Mouse (Mus musculus) kidney, embryonic 16.5 days (tissue): Measurements from ENCODE around the gene Grasp. TPM values are rescaled to one million over a fixed set of nuclear protein-coding genes. Genes with fewer than 3 reads are reported as not detected.

Source experiments
- ATAC-seq: fragments of 200-750 bp; cut with Nextera tagmentation; 2 replicates; pipeline ENCODE4 v1.8.0; 2017; ENCODE audit warnings: moderate TSS enrichment; ENCODE audit not compliant: low FRiP score, low TSS enrichment
- H3K27ac ChIP-seq: fragments of 300-500 bp; sonication (generic); 2 replicates; pipeline ENCODE4 v1.5.1; 2014; ENCODE audit warnings: low read length
- H3K27me3 ChIP-seq: fragments of 300-500 bp; sonication (generic); 2 replicates; pipeline ENCODE4 v1.6.1; 2014; ENCODE audit warnings: low read length, control low read depth, mixed read lengths; ENCODE audit not compliant: insufficient read depth
- H3K36me3 ChIP-seq: fragments of 300-500 bp; sonication (generic); 2 replicates; pipeline ENCODE4 v1.6.1; 2014; ENCODE audit warnings: low read length, control low read depth, mixed read lengths; ENCODE audit not compliant: insufficient read depth
- H3K4me1 ChIP-seq: fragments of 300-500 bp; sonication (generic); 2 replicates; pipeline ENCODE4 v1.6.1; 2014; ENCODE audit warnings: low read length, control low read depth, mixed read lengths; ENCODE audit not compliant: insufficient read depth
- H3K4me2 ChIP-seq: fragments of 300-500 bp; sonication (generic); replicated peaks from 2 replicates; pipeline ENCODE4 v1.6.1; 2014; ENCODE audit warnings: low read depth, low read length
- H3K4me3 ChIP-seq: fragments of 300-500 bp; sonication (generic); 2 replicates; pipeline ENCODE4 v1.5.1; 2014; ENCODE audit warnings: mild to moderate bottlenecking, low read length
- H3K9ac ChIP-seq: fragments of 300-500 bp; sonication (generic); replicated peaks from 2 replicates; pipeline ENCODE4 v1.6.1; 2014; ENCODE audit warnings: low read length
- H3K9me3 ChIP-seq: fragments of 300-500 bp; sonication (generic); 2 replicates; pipeline ENCODE4 v1.6.1; 2016; ENCODE audit warnings: low read length, control low read depth
- WGBS: fragments of 180-500 bp; shearing (Covaris S2); extraction: QIAGEN DNeasy Blood & Tissue Kit; methylation state at CpG from one replicate; pipeline ENCODE4 v1.1.7; 2014; 5-methylcytosine and 5-hydroxymethylcytosine counted together
- polyA plus RNA-seq: library from polyadenylated mRNA; unstranded; fragments of >200 nt; fragmentation: Nextera tagmentation; extraction: Ambion mirVana; gene quantifications from 2 replicates; pipeline ENCODE4 v1.2.1, GENCODE M21; 2015

Grasp gene
- polyA plus RNA-seq, 1 experiment from 2014 or later = 3.2 TPM

DNA sequence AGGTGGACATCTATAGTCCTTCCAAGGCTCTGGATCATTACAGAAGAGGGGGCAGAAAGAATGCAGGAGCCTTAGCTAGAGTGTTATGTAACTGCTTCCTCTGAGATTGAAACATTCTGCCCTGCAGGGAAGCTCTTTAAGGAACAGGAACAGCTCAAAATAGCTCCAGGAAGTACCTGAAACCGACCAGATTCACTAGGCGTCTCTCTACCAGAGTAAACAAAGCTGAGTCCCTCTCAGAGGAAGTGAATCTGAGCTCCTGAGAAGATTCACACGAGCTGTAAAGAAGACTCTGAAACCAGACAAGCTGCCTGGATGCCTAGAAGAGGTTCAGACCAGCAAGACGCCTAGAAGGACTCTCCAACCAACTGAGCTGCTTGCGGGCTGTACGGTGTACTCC, 28.6 kb downstream of the Grasp start:
- Histone ChIP-seq H3K27ac (no peak overlapping the region), H3K27me3 (no peaks in the 10 kb centered on the region), H3K4me2 (no peak overlapping the region), H3K9me3 (no peaks in the 10 kb centered on the region), H3K9ac (no peak overlapping the region), H3K4me3 (no peak overlapping the region), H3K4me1 (peaks cover 7% of the 10 kb centered on the region), H3K36me3 (no peaks in the 10 kb centered on the region)
- WGBS = 81% methylated on average over 6 of the region's 6 CpGs
- no peak for ATAC-seq

DNA sequence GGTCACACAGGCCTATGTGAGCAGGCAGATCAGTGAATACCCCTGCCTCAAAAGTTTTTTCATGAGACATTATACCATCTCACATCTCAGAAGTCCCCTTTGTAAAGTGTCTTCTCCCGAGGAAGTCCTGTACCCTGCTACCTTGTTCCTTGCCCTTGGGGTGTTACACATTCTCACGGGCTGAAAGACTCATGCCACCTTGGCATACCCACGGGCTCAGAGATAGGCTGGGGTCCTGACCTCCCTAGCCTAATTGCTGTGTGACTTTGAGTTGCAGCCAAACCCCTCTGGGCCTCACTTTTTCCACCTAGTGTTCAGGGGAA, 29.5 kb downstream of the Grasp start:
- Histone ChIP-seq H3K4me1 (peaks cover 4% of the 10 kb centered on the region), H3K27me3 (no peaks in the 10 kb centered on the region), H3K9ac (peak overlapping the region; percentile 83), H3K36me3 (no peaks in the 10 kb centered on the region), H3K4me2 (peak overlapping the region; percentile 95), H3K4me3 (peak overlapping the region; percentile 66), H3K9me3 (no peaks in the 10 kb centered on the region), H3K27ac (no peak overlapping the region)
- ATAC-seq = no peak; the same call in 1 of the 2 replicates
- WGBS = 36% methylated on average over 3 of the region's 3 CpGs

DNA sequence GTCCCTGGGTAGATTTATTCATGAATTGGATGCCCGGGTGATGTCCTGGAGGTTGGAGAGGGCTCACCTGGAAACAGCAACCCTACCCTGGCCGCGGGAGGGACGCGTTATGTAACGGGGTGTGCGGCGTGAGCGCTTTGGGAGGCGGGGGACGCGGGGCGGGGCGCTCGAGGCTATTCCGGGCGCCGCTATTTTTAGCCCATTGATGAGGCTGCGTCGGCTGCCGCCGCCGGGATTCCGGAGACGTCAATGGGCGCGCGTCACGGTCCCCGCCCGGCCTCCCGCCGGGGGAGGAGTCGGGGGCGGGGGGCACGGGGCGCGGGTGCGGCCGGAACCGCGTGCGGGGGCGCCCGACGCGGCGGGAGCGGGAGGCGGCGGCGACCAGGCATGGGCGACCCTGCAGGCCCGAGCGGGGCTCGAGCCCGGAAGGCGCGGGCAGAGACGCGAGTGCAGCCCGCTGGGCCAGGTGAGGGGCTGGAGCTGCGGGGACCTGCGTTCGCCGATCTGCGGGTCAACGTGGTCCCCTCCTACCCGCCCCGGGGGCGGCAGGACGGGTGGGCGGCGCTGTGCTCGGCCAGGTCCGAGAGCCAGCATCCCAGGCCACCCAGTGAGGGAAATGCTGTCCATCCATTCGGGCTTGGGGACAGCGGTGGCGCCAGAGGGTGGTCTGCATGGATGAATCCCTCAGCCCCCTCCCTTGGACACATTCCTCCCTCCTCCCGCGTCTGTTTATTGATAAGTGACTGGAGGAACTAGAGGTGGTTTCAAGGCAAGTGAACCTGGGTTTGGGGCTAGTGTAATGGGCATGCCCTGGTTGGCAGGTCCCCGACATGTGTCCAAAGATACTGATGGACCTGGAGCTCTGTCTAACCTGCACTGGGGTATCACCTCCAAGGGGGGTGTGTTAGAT, 30.2 kb downstream of the Grasp start, which contains the start of gene Nr4a1:
Nr4a1 (plus strand) TSS at position 384 of the 910 bp plus-strand sequence.
- peak within 1 kb of the TSS; percentile 95 for H3K4me2 ChIP-seq
- peaks cover 4% of the 10 kb centered on the region for H3K4me1 ChIP-seq
- peak within 1 kb of the TSS; percentile 83 for H3K9ac ChIP-seq
- H3K27me3 ChIP-seq = no peaks in the 10 kb centered on the region
- no peaks in the 10 kb centered on the region for H3K36me3 ChIP-seq
- ATAC-seq = peak; percentile 58
- no peaks in the 10 kb centered on the region for H3K9me3 ChIP-seq
- no peak within 1 kb of the TSS for H3K27ac ChIP-seq
- WGBS = 2% methylated on average over 59 of the region's 82 CpGs
- peak within 1 kb of the TSS; percentile 66 for H3K4me3 ChIP-seq

DNA sequence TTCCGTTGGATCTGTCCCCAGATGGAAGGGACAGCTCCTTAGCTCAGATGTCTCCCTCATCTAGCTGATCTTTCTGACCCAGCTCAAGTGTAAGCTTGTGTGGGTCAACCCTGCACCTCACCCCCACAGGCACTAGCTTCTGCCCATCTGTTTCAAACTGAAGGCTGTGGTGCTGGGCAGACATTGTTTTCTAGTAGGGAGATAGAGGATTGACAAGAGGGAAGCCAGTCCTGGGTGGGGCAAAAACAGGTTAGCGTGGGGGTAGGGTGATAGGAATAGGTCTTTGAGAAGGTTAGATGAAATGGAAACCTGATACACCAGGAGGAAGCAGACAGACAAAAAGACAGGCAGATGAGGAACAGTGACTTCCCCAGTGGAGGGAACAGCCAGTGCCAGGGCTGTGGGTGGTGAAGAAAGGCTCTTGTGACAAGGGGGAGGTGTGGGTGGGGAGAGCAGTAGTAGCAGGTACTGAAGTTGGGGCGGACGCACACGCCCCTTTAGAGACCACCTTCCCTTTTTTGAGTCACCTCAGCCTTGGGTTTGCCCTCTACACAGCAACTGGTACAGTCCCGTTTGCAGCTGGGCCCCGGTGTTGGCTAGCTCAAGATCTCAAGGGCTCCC, 32.0 kb downstream of the Grasp start:
- 82% methylated on average over 7 of the region's 7 CpGs for WGBS
- Histone ChIP-seq H3K4me3 (no peak overlapping the region), H3K4me2 (no peak overlapping the region), H3K4me1 (peaks cover 16% of the 10 kb centered on the region), H3K9me3 (no peaks in the 10 kb centered on the region), H3K27ac (no peak overlapping the region), H3K36me3 (no peaks in the 10 kb centered on the region), H3K27me3 (no peaks in the 10 kb centered on the region), H3K9ac (no peak overlapping the region)
- no peak for ATAC-seq

DNA sequence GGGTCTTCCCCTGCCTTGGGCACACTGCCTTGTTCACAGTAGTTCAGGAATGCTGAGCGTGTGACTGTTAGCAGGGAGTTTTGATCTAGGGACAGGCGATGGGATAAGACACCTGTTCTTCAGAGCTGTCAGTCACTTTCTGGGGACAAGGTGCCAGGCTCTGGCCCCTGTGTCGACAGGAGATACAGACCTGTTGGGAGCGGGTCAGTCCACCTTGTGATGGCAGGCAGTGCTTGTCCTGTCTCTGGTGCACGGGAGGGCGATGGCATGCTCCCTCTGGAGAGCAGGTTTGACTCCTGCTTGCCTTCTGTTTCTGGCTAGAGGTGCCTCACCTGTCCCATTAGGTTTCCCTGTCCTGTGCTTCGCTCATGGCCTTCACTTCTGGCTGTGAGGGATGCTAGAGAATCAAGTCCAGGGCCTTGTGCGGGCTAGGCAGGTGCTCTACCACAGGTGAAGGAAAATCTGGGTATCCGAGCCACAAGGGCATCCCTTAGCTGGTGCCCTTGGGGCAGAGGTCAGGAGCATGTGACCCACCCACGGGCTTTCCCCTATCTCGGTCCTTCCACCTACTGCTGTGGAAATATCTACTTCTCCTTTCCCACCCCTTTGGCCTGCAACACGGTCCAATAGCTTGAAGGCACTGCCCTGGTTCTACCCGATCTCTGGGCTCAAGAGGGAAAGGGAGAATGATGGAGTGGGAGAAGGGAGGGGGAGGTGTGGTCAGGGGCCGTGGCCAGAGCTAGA, 32.6 kb downstream of the Grasp start:
- H3K9ac ChIP-seq = no peak overlapping the region
- no peak for ATAC-seq
- no peak overlapping the region for H3K4me2 ChIP-seq
- H3K9me3 ChIP-seq = no peaks in the 10 kb centered on the region
- H3K4me3 ChIP-seq = no peak overlapping the region
- no peaks in the 10 kb centered on the region for H3K36me3 ChIP-seq
- 70% methylated on average over 14 of the region's 14 CpGs for WGBS
- H3K27ac ChIP-seq = no peak overlapping the region
- no peaks in the 10 kb centered on the region for H3K27me3 ChIP-seq
- peaks cover 23% of the 10 kb centered on the region for H3K4me1 ChIP-seq

DNA sequence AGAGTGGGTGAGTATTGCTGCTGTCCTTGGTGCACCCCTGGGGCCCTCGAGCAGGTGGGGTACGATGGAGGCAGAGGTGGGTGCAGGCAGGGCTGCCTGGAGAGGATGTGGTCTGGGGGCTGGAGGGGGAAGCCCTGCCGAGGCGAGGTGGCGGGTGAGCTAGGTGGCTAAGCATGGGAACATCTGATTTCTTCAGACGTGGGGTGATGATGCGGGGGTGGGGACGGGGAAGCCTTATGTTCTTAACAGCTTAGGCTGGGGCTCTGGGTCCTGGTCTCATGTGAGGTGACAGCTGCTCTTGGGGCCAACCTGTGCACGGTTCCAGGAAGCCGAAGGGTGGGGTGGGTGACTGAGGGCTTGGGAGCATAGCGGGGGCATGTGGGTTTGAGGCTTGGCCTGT, 34.4 kb downstream of the Grasp start:
- Histone ChIP-seq H3K4me3 (no peak overlapping the region), H3K4me1 (peaks cover 23% of the 10 kb centered on the region), H3K4me2 (no peak overlapping the region), H3K27me3 (no peaks in the 10 kb centered on the region), H3K9me3 (no peaks in the 10 kb centered on the region), H3K36me3 (no peaks in the 10 kb centered on the region), H3K9ac (no peak overlapping the region), H3K27ac (no peak overlapping the region)
- WGBS = 83% methylated on average over 11 of the region's 11 CpGs
- no peak for ATAC-seq

DNA sequence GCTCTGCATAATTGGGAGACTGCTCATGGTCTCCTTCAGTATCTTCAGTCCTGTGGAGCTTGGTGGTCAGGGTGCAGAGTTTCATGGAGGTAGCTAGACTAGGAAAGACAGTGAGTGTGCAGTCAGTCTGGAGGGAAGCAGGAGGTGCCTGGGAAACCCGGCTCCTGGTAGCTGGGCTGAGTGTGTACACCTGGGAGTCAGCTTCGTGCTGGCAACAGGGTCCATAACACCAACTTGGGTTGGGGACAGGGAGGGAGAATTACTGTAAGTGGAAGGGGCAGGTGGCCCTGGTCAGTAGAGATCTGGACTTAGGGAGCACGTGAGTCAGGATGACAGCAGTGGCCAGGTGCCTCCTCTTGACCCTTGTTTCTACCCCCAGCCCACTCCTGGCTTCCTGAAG, 35.9 kb downstream of the Grasp start:
- H3K36me3 ChIP-seq = no peaks in the 10 kb centered on the region
- ATAC-seq = no peak
- H3K9ac ChIP-seq = no peak overlapping the region
- H3K27ac ChIP-seq = no peak overlapping the region
- H3K4me1 ChIP-seq = peaks cover 18% of the 10 kb centered on the region
- 79% methylated on average over 3 of the region's 3 CpGs for WGBS
- no peaks in the 10 kb centered on the region for H3K9me3 ChIP-seq
- H3K4me3 ChIP-seq = no peak overlapping the region
- H3K27me3 ChIP-seq = no peaks in the 10 kb centered on the region
- H3K4me2 ChIP-seq = no peak overlapping the region

DNA sequence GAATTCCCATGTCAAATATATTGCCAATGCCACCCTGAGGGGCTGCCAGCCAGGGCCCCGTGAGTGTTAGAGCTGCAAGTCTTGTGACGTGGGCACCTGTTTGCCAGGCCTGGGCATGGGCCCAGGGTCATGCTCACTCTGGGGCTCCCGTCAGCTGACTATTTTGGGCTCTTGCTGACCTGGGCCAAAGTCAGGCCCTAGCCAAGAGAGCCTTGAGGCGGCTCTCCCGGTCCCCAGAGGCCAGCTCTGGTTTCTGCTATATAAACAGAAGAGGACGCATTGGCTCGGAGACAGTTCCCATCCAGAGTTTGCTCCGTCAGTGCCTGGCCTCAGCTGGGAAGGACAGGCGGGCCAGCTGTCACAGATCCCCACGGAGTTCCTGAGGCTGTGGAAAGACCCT, 36.4 kb downstream of the Grasp start:
- Histone ChIP-seq H3K36me3 (no peaks in the 10 kb centered on the region), H3K4me3 (no peak overlapping the region), H3K9ac (no peak overlapping the region), H3K27me3 (no peaks in the 10 kb centered on the region), H3K4me2 (no peak overlapping the region), H3K4me1 (peaks cover 18% of the 10 kb centered on the region), H3K27ac (peak overlapping the region; percentile 83), H3K9me3 (no peaks in the 10 kb centered on the region)
- WGBS = 41% methylated on average over 10 of the region's 10 CpGs
- no peak for ATAC-seq

DNA sequence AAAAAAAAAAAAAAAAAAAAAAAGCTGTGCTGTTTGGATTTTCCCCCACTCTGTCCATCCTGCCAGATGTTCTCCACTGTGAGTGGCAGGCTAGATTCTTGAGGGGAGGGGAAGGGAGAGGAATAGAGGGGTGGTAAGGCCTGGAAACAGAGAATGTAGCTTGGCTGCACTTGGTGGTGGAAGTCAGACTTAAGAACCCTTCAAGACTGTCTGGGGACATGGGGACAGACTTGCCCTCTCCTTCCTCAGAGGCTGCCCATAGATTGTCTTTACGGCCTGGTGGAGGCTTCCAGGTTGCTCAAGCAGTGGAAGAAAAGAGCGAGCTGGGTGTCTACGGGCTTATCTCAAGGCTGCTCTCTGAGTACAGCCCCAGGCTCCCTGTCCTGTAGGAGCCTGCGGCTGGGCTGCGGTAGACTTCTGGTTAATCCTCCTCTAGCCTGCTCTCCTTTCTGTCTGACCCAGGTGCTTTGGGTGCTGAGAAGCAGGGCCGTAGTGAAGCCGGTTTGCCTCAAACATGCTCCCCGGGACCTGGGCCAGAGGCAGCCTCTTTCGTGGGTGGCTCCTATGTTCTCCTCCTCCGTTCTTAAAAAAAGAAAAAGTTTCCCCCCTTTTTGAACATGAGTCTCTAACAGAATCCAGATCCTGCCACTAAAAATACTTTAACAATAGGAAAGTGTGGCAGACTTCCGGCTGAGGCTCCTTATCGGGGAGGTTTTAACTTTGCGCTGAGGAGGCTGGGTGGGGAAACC, 37.1 kb downstream of the Grasp start:
- WGBS = 64% methylated on average over 13 of the region's 13 CpGs
- Histone ChIP-seq H3K36me3 (no peaks in the 10 kb centered on the region), H3K9me3 (no peaks in the 10 kb centered on the region), H3K27ac (peak overlapping the region; percentile 83), H3K4me1 (peaks cover 23% of the 10 kb centered on the region), H3K9ac (peak overlapping the region; percentile 42; the same call in 1 of the 2 replicates), H3K4me2 (no peak overlapping the region), H3K27me3 (no peaks in the 10 kb centered on the region), H3K4me3 (no peak overlapping the region)
- no peak for ATAC-seq
